ENCODE assay signal across 13 mouse cellular contexts in genomic region chr10:40649634-40650033, GRCm38 (mm10). TPM values are rescaled to one million over a fixed set of nuclear protein-coding genes. Genes with fewer than 3 reads are reported as not detected.
A peak's percentile ranks its signal among the peaks of the same experiment; 100 is the strongest.
DNase-seq lines count a peak whose midpoint lies in the region; ATAC-seq and TF ChIP-seq lines count a peak whose summit lies in the region.
"Had no signal": no experiment of that assay in that cellular context is flagged by ENCODE, and none has a peak within 500 bp of the region (broad histone marks: within the 10 kb centered on the region; RNA-seq: fewer than 3 reads in every experiment).

No protein-coding gene starts in this region.

- peak; percentile 33 for DNase-seq in CH12.LX (ENCODE audit: extremely low read depth)
- DNase-seq in MN1 (ENCODE audit: low spot score), result peak; percentile 76
- peak; percentile 34 for DNase-seq in forelimb bud, embryonic 11.5 days (ENCODE audit: low read depth, low spot score)
- no peak for DNase-seq in adrenal gland, postnatal 25 days
- DNase-seq in thymus, postnatal 36 days, result no peak
- DNase-seq: cerebellum, adult 9-11 months; kidney, adult 18-20 months; spleen, adult 18-20 months had no signal

- H3K9ac ChIP-seq in intestine, postnatal 0 days (ENCODE audit: low read depth, low read length), result no peak overlapping the region
- H3K9ac ChIP-seq in intestine, embryonic 16.5 days (ENCODE audit: low read depth, low read length), result no peak overlapping the region
- H3K9ac ChIP-seq in CH12.LX (ENCODE audit: insufficient read depth, low read depth), result no peak overlapping the region
- H3K9ac ChIP-seq: forebrain, embryonic 15.5 days; heart, embryonic 13.5 days; neural tube, embryonic 13.5 days had no signal

- WGBS in intestine, postnatal 0 days, result 23% methylated on average over 4 of the region's 4 CpGs
- 23% methylated on average over 4 of the region's 4 CpGs for WGBS in intestine, embryonic 16.5 days

- ATAC-seq in intestine, postnatal 0 days, result no peak
- no peak for ATAC-seq in intestine, embryonic 16.5 days
- ATAC-seq: forebrain, embryonic 15.5 days had no signal

- no peak for TF ChIP-seq EP300 in CH12.LX (IDR thresholded peaks at IDR 0.05; ENCODE audit: low read length)

- no peak overlapping the region for H3K4me3 ChIP-seq in intestine, postnatal 0 days (ENCODE audit: low read depth, low read length)
- H3K4me3 ChIP-seq in intestine, embryonic 16.5 days (ENCODE audit: low read length), result no peak overlapping the region
- H3K4me3 ChIP-seq in CH12.LX (replicated peaks in 1 of 3; ENCODE audit: low read depth in 2 of 3, low read length in 2 of 3, poor library complexity in 1 of 3), result no peak overlapping the region
- H3K4me3 ChIP-seq: forebrain, embryonic 15.5 days; heart, embryonic 13.5 days; neural tube, embryonic 13.5 days had no signal

- in situ Hi-C loops in CH12.LX (cut with MboI; ENCODE audit: low pct_ligation_motif_present, low pct_unique_long_range_greater_than_20kb, low sequenced_read_pairs), result no loop called here

- no peak overlapping the region for H3K4me2 ChIP-seq in intestine, postnatal 0 days (replicated peaks; ENCODE audit: low read depth)
- H3K4me2 ChIP-seq in intestine, embryonic 16.5 days (ENCODE audit: low read depth, low read length), result no peak overlapping the region
- no peak overlapping the region for H3K4me2 ChIP-seq in CH12.LX (ENCODE audit: insufficient read depth, low read depth, poor library complexity, severe bottlenecking)
- H3K4me2 ChIP-seq: forebrain, embryonic 15.5 days; heart, embryonic 13.5 days; neural tube, embryonic 13.5 days had no signal

- TF ChIP-seq RAD21 in CH12.LX (IDR thresholded peaks at IDR 0.05; ENCODE audit: low read depth, low read length), result peak; percentile 70

- H3K79me2 ChIP-seq in CH12.LX (replicated peaks; ENCODE audit: control insufficient read depth, extremely low read depth, insufficient read depth, poor library complexity, severe bottlenecking), result no peaks in the 10 kb centered on the region

- no peaks in the 10 kb centered on the region for H3K4me1 ChIP-seq in intestine, postnatal 0 days (replicated peaks; ENCODE audit: control insufficient read depth, insufficient read depth, low read length)
- 0 out of 2 replicates have a peak, but pooled peaks cover 3% of the 10 kb centered on the region for H3K4me1 ChIP-seq in intestine, embryonic 16.5 days (ENCODE audit: control insufficient read depth, insufficient read depth, low read length)
- peaks cover 0 to 12% of the 10 kb centered on the region in 2 experiments; a peak in 2 of 4 replicates for H3K4me1 ChIP-seq in CH12.LX (ENCODE audit: control insufficient read depth in 1 of 2, insufficient read depth in 2 of 2)
- H3K4me1 ChIP-seq: forebrain, embryonic 15.5 days; heart, embryonic 13.5 days had no signal

- no peak overlapping the region for H3K27ac ChIP-seq in intestine, postnatal 0 days (ENCODE audit: low read depth, low read length)
- H3K27ac ChIP-seq in intestine, embryonic 16.5 days (ENCODE audit: low read length), result no peak overlapping the region
- H3K27ac ChIP-seq in CH12.LX (ENCODE audit: insufficient read depth, low read depth), result no peak overlapping the region
- H3K27ac ChIP-seq: forebrain, embryonic 15.5 days; heart, embryonic 13.5 days; neural tube, embryonic 13.5 days had no signal

- no peaks in the 10 kb centered on the region for H3K36me3 ChIP-seq in intestine, postnatal 0 days (ENCODE audit: control insufficient read depth, insufficient read depth)
- H3K36me3 ChIP-seq in intestine, embryonic 16.5 days (ENCODE audit: control insufficient read depth, insufficient read depth, low read length), result no peaks in the 10 kb centered on the region
- H3K36me3 ChIP-seq in CH12.LX (replicated peaks in 1 of 2; ENCODE audit: control insufficient read depth in 1 of 2, insufficient read depth in 1 of 2, low read length in 1 of 2), result no peaks in the 10 kb centered on the region
- H3K36me3 ChIP-seq: forebrain, embryonic 15.5 days; heart, embryonic 13.5 days; neural tube, embryonic 13.5 days had no signal

- dilution Hi-C loops in CH12.LX (cut with MboI; ENCODE audit: extremely low pct_ligation_motif_present, extremely low pct_unique_long_range_greater_than_20kb, low sequenced_read_pairs), result no loop called here

- no peaks in the 10 kb centered on the region for H3K27me3 ChIP-seq in intestine, postnatal 0 days (replicated peaks; ENCODE audit: control insufficient read depth, insufficient read depth, low read length)
- no peaks in the 10 kb centered on the region for H3K27me3 ChIP-seq in intestine, embryonic 16.5 days (replicated peaks; ENCODE audit: control insufficient read depth, insufficient read depth, low read length)
- H3K27me3 ChIP-seq in CH12.LX (replicated peaks), result peaks cover 2% of the 10 kb centered on the region
- H3K27me3 ChIP-seq: forebrain, embryonic 15.5 days; heart, embryonic 13.5 days; neural tube, embryonic 13.5 days had no signal

- TF ChIP-seq CTCF in intestine, postnatal 0 days (IDR thresholded peaks at IDR 0.05; ENCODE audit: low read depth), result peak; percentile 61
- TF ChIP-seq CTCF in CH12.LX (conservative IDR thresholded peaks at IDR 0.05 in 1 of 2, IDR thresholded peaks at IDR 0.05 in 1 of 2; ENCODE audit: low read depth in 2 of 2, low read length in 2 of 2), result peak in 1 of 2 experiments; percentile 57; a peak in 2 of 4 replicates

- H3K9me3 ChIP-seq in intestine, postnatal 0 days (ENCODE audit: control insufficient read depth), result no peaks in the 10 kb centered on the region
- H3K9me3 ChIP-seq in intestine, embryonic 16.5 days (ENCODE audit: control insufficient read depth, low read length), result no peaks in the 10 kb centered on the region
- H3K9me3 ChIP-seq in CH12.LX (replicated peaks; ENCODE audit: low read length), result no peaks in the 10 kb centered on the region
- H3K9me3 ChIP-seq: forebrain, embryonic 15.5 days; heart, embryonic 13.5 days had no signal

- no peak for TF ChIP-seq POLR2A in CH12.LX (IDR thresholded peaks at IDR 0.05; ENCODE audit: low read depth, low read length)

TF ChIP-seq in CH12.LX, 34 proteins besides CTCF, POLR2A, EP300 and RAD21:
- TF ChIP-seq POLR2AphosphoS2 (IDR thresholded peaks at IDR 0.05; ENCODE audit: low read depth, low read length) (no peak), SMC3 (IDR thresholded peaks at IDR 0.05; ENCODE audit: low read depth, low read length) (peak; percentile 39)

RNA-seq across cellular contexts. Expression of gene Ddo, which starts 19.8 kb away (rescaled TPM):
- polyA plus RNA-seq in intestine, postnatal 0 days (2015; fragmentation: Nextera tagmentation; extraction: Ambion mirVana), result 0.76 and 0.84 TPM in 2 replicates
- 0.45 and 0.72 TPM in 2 replicates for polyA plus RNA-seq in intestine, embryonic 16.5 days (2015; fragmentation: Nextera tagmentation; extraction: Ambion mirVana)
- total RNA-seq in CH12.LX (2012; rRNA removed) (0.21 TPM in 1 of 2 replicates, not detected in the other), CH12.LX (2014; rRNA removed) (not detected in 2 replicates)
- not detected in 2 replicates for polyA plus RNA-seq in CH12.LX (2012; ENCODE audit: insufficient read length, low read depth)
- total RNA-seq in adrenal gland, postnatal 25 days (2021), result 10.6 and 10.8 TPM in 2 replicates

RNA-seq across cellular contexts. Expression of gene Mettl24, which starts 33.4 kb away (rescaled TPM):
- 1.7 and 1.9 TPM in 2 replicates for polyA plus RNA-seq in intestine, postnatal 0 days (2015; fragmentation: Nextera tagmentation; extraction: Ambion mirVana)
- polyA plus RNA-seq in intestine, embryonic 16.5 days (2015; fragmentation: Nextera tagmentation; extraction: Ambion mirVana), result 3.0 and 3.2 TPM in 2 replicates
- total RNA-seq in CH12.LX (2012; rRNA removed) (not detected in 2 replicates), CH12.LX (2014; rRNA removed) (not detected in 2 replicates)
- not detected in 2 replicates for polyA plus RNA-seq in CH12.LX (2012; ENCODE audit: insufficient read length, low read depth)
- total RNA-seq in adrenal gland, postnatal 25 days (2021), result 6.1 and 8.4 TPM in 2 replicates

Comparison
In these comparisons a context has a peak if more than half of its experiments do, and no peak if none do; other contexts are left out.
1. DNase-seq: peak in CH12.LX (single experiment), MN1 (single experiment) and forelimb bud, embryonic 11.5 days (single experiment); none in adrenal gland, postnatal 25 days (single experiment) and thymus, postnatal 36 days (0 of 2).